ENCODE assay signal across 19 mouse cellular contexts in genomic region chr6:61215705-61216104, GRCm38 (mm10). TPM values are rescaled to one million over a fixed set of nuclear protein-coding genes. Genes with fewer than 3 reads are reported as not detected.
DNase-seq lines count a peak whose midpoint lies in the region; ATAC-seq and TF ChIP-seq lines count a peak whose summit lies in the region.
"Had no signal": no experiment of that assay in that cellular context is flagged by ENCODE, and none has a peak within 500 bp of the region (broad histone marks: within the 10 kb centered on the region; RNA-seq: fewer than 3 reads in every experiment).

No protein-coding gene starts in this region.

- peak; percentile 39 for DNase-seq in embryo, embryonic 11 days
- no peak for DNase-seq in embryo, embryonic 9.5 days (ENCODE audit: extremely low spot score)
- DNase-seq in lung, embryonic 14.5 days: peak; percentile 72
- no peak for DNase-seq in lung, postnatal 14 days
- peak; percentile 83 for DNase-seq in limb, embryonic 11.5 days (ENCODE audit: low spot score)
- DNase-seq: adrenal gland, postnatal 14 days; cerebellum, postnatal 10 days; heart, postnatal 36 days; kidney, postnatal 10 days; liver, embryonic 13.5 days; lung, postnatal 10 days; thymus, postnatal 14 days had no signal

- ATAC-seq in lung, embryonic 14.5 days (ENCODE audit: insufficient read depth): peak; percentile 92
- ATAC-seq in limb, embryonic 11.5 days (ENCODE audit: insufficient number of reproducible peaks, low FRiP score, low TSS enrichment, low read depth): peak; percentile 93
- ATAC-seq in neural tube, embryonic 15.5 days (ENCODE audit: low FRiP score): peak; percentile 41; the same call in 1 of the 2 replicates
- no peak for ATAC-seq in inflammation-experienced regulatory T-cells, adult 6 months
- ATAC-seq: CD4-positive, CD25-positive, alpha-beta regulatory T cell, adult 4 months; midbrain, embryonic 15.5 days; Patski had no signal

- no peak overlapping the region for H3K9ac ChIP-seq in lung, embryonic 14.5 days
- no peak overlapping the region for H3K9ac ChIP-seq in limb, embryonic 11.5 days (ENCODE audit: low read length)
- no peak overlapping the region for H3K9ac ChIP-seq in neural tube, embryonic 15.5 days (replicated peaks)
- H3K9ac ChIP-seq: liver, embryonic 13.5 days; midbrain, embryonic 15.5 days had no signal

- H3K4me2 ChIP-seq in lung, embryonic 14.5 days: peak overlapping the region; percentile 21; the same call in 1 of the 2 replicates
- H3K4me2 ChIP-seq in limb, embryonic 11.5 days (ENCODE audit: low read depth, severe bottlenecking): no peak overlapping the region
- no peak overlapping the region for H3K4me2 ChIP-seq in neural tube, embryonic 15.5 days
- H3K4me2 ChIP-seq: liver, embryonic 13.5 days; midbrain, embryonic 15.5 days had no signal

- H3K27ac ChIP-seq in lung, embryonic 14.5 days (ENCODE audit: low read depth): peak overlapping the region; percentile 67; the same call in 1 of the 2 replicates
- H3K27ac ChIP-seq in limb, embryonic 11.5 days (replicated peaks; ENCODE audit: low read depth, low read length): peak overlapping the region; percentile 85; the same call in 1 of the 2 replicates
- no peak overlapping the region for H3K27ac ChIP-seq in neural tube, embryonic 15.5 days (replicated peaks)
- H3K27ac ChIP-seq: forebrain, embryonic 10.5 days; liver, embryonic 13.5 days; midbrain, embryonic 15.5 days had no signal

- H3K4me3 ChIP-seq in lung, embryonic 14.5 days (ENCODE audit: low read depth, low read length): no peak overlapping the region
- no peak overlapping the region for H3K4me3 ChIP-seq in limb, embryonic 11.5 days (ENCODE audit: low read depth, low read length)
- no peak overlapping the region for H3K4me3 ChIP-seq in neural tube, embryonic 15.5 days (replicated peaks)
- H3K4me3 ChIP-seq: forebrain, embryonic 10.5 days; liver, embryonic 13.5 days; megakaryocyte, embryonic 14.5 days; midbrain, embryonic 15.5 days had no signal

- no peaks in the 10 kb centered on the region for H3K36me3 ChIP-seq in lung, embryonic 14.5 days (ENCODE audit: insufficient read depth)
- no peaks in the 10 kb centered on the region for H3K36me3 ChIP-seq in limb, embryonic 11.5 days (ENCODE audit: control insufficient read depth, insufficient read depth, low read length)
- H3K36me3 ChIP-seq in neural tube, embryonic 15.5 days: no peaks in the 10 kb centered on the region
- H3K36me3 ChIP-seq: forebrain, embryonic 10.5 days; liver, embryonic 13.5 days; midbrain, embryonic 15.5 days had no signal

- no peak for TF ChIP-seq CTCF in lung, embryonic 14.5 days (IDR thresholded peaks at IDR 0.05; ENCODE audit: low read depth)

- H3K27me3 ChIP-seq in lung, embryonic 14.5 days (ENCODE audit: insufficient read depth, low read length): no peaks in the 10 kb centered on the region
- H3K27me3 ChIP-seq in limb, embryonic 11.5 days (ENCODE audit: control insufficient read depth, insufficient read depth, low read length): no peaks in the 10 kb centered on the region
- H3K27me3 ChIP-seq in neural tube, embryonic 15.5 days (replicated peaks): no peaks in the 10 kb centered on the region
- H3K27me3 ChIP-seq: liver, embryonic 13.5 days; midbrain, embryonic 15.5 days; Patski had no signal

- no peaks in the 10 kb centered on the region for H3K9me3 ChIP-seq in lung, embryonic 14.5 days (ENCODE audit: low read depth, low read length)
- H3K9me3 ChIP-seq in limb, embryonic 11.5 days (ENCODE audit: control insufficient read depth, low read length): no peaks in the 10 kb centered on the region
- no peaks in the 10 kb centered on the region for H3K9me3 ChIP-seq in neural tube, embryonic 15.5 days (replicated peaks)
- H3K9me3 ChIP-seq: forebrain, embryonic 10.5 days; liver, embryonic 13.5 days; megakaryocyte, embryonic 14.5 days; midbrain, embryonic 15.5 days had no signal

- 16% methylated on average over 8 of the region's 8 CpGs for WGBS in lung, embryonic 14.5 days
- whole genome bisulfite sequencing in limb, embryonic 11.5 days: 22% methylated on average over 8 of the region's 8 CpGs
- 41% methylated on average over 8 of the region's 8 CpGs for WGBS in neural tube, embryonic 15.5 days

- H3K4me1 ChIP-seq in lung, embryonic 14.5 days (ENCODE audit: insufficient read depth): peaks cover 11% of the 10 kb centered on the region
- 0 out of 2 replicates have a peak, but pooled peaks cover 2% of the 10 kb centered on the region for H3K4me1 ChIP-seq in limb, embryonic 11.5 days (ENCODE audit: control insufficient read depth, insufficient read depth, low read length)
- peaks cover 8% of the 10 kb centered on the region for H3K4me1 ChIP-seq in neural tube, embryonic 15.5 days
- H3K4me1 ChIP-seq: forebrain, embryonic 10.5 days; liver, embryonic 13.5 days; midbrain, embryonic 15.5 days had no signal

RNA-seq across cellular contexts. Expression of gene Ccser1, which starts 35.6 kb away (rescaled TPM):
- polyA plus RNA-seq in lung, embryonic 14.5 days (2014; fragmentation: Nextera tagmentation; extraction: Ambion mirVana): 8.9 and 10.2 TPM in 2 replicates
- polyA plus RNA-seq in limb, embryonic 11.5 days (2014; fragmentation: Nextera tagmentation; extraction: Ambion mirVana): 10.8 and 13.1 TPM in 2 replicates
- 19.2 and 25.3 TPM in 2 replicates for polyA plus RNA-seq in neural tube, embryonic 15.5 days (2015; fragmentation: Nextera tagmentation; extraction: Ambion mirVana)
- polyA plus RNA-seq in inflammation-experienced regulatory T-cells, adult 6 months (2017; shearing (Covaris generic)): not detected

Comparison
In these comparisons a context has a peak if more than half of its experiments do, and no peak if none do; other contexts are left out.
1. DNase-seq: peak in embryo, embryonic 11 days (single experiment), lung, embryonic 14.5 days (single experiment) and limb, embryonic 11.5 days (single experiment); none in embryo, embryonic 9.5 days (single experiment) and lung, postnatal 14 days (single experiment).